Mouse (Mus musculus): ENCODE measurements around the gene P3h2. TPM values are rescaled to one million over a fixed set of nuclear protein-coding genes. Genes with fewer than 3 reads are reported as not detected.

P3h2 gene
- polyA plus RNA-seq, 1 experiment from 2014 or later: 4.9 TPM

GRCm38 (mm10) chr16:26088976-26089375 is 16.6 kb downstream of the P3h2 start:
- Histone ChIP-seq H3K4me2 (no peak overlapping the region), H3K9me3 (no peaks in the 10 kb centered on the region), H3K4me3 (replicated peaks) (no peak overlapping the region), H3K4me1 (no peaks in the 10 kb centered on the region), H3K36me3 (no peaks in the 10 kb centered on the region), H3K27me3 (replicated peaks) (no peaks in the 10 kb centered on the region), H3K9ac (no peak overlapping the region), H3K27ac (no peak overlapping the region)
- ATAC-seq (ENCODE audit: insufficient read depth, low FRiP score, low read depth): no peak
- 86% methylated on average over 5 of the region's 5 CpGs for WGBS

- WGBS: 73% methylated on average over 1 of the region's 1 CpGs
- Histone ChIP-seq H3K4me1 (peaks cover 1% of the 10 kb centered on the region; the same call in 1 of the 2 replicates), H3K9ac (no peak overlapping the region), H3K4me2 (no peak overlapping the region), H3K9me3 (no peaks in the 10 kb centered on the region), H3K4me3 (replicated peaks) (no peak overlapping the region), H3K27ac (no peak overlapping the region), H3K36me3 (no peaks in the 10 kb centered on the region), H3K27me3 (replicated peaks) (no peaks in the 10 kb centered on the region)
- ATAC-seq (ENCODE audit: insufficient read depth, low FRiP score, low read depth): no peak
Observed at GRCm38 (mm10) chr16:26088240-26088639, 17.3 kb downstream of the P3h2 start.

GRCm38 (mm10) chr16:26086955-26087354 is 18.6 kb downstream of the P3h2 start:
- H3K4me2 ChIP-seq: no peak overlapping the region
- H3K9me3 ChIP-seq: no peaks in the 10 kb centered on the region
- H3K36me3 ChIP-seq: no peaks in the 10 kb centered on the region
- no peaks in the 10 kb centered on the region for H3K27me3 ChIP-seq (replicated peaks)
- peaks cover 10% of the 10 kb centered on the region for H3K4me1 ChIP-seq
- H3K4me3 ChIP-seq (replicated peaks): no peak overlapping the region
- ATAC-seq (ENCODE audit: insufficient read depth, low FRiP score, low read depth): no peak
- WGBS: 90% methylated on average over 1 of the region's 1 CpGs
- no peak overlapping the region for H3K27ac ChIP-seq
- no peak overlapping the region for H3K9ac ChIP-seq

- ATAC-seq (ENCODE audit: insufficient read depth, low FRiP score, low read depth): no peak
- Histone ChIP-seq H3K4me1 (peaks cover 10% of the 10 kb centered on the region), H3K36me3 (no peaks in the 10 kb centered on the region), H3K4me3 (replicated peaks) (no peak overlapping the region), H3K9me3 (no peaks in the 10 kb centered on the region), H3K27ac (no peak overlapping the region), H3K4me2 (no peak overlapping the region), H3K9ac (no peak overlapping the region), H3K27me3 (replicated peaks) (no peaks in the 10 kb centered on the region)
- 47% methylated on average over 2 of the region's 2 CpGs for WGBS
Observed at GRCm38 (mm10) chr16:26085160-26085559, 20.4 kb downstream of the P3h2 start.

- Histone ChIP-seq H3K27ac (no peak overlapping the region), H3K27me3 (replicated peaks) (no peaks in the 10 kb centered on the region), H3K4me3 (replicated peaks) (no peak overlapping the region), H3K36me3 (no peaks in the 10 kb centered on the region), H3K9me3 (no peaks in the 10 kb centered on the region), H3K9ac (no peak overlapping the region), H3K4me2 (no peak overlapping the region), H3K4me1 (peaks cover 21% of the 10 kb centered on the region)
- 64% methylated on average over 1 of the region's 1 CpGs for WGBS
- ATAC-seq (ENCODE audit: insufficient read depth, low FRiP score, low read depth): no peak
Observed at GRCm38 (mm10) chr16:26082831-26083230, 22.8 kb downstream of the P3h2 start.

GRCm38 (mm10) chr16:26082391-26082790 is 23.2 kb downstream of the P3h2 start:
- H3K36me3 ChIP-seq: no peaks in the 10 kb centered on the region
- H3K27ac ChIP-seq: no peak overlapping the region
- no peak for ATAC-seq (ENCODE audit: insufficient read depth, low FRiP score, low read depth)
- H3K9ac ChIP-seq: no peak overlapping the region
- H3K9me3 ChIP-seq: no peaks in the 10 kb centered on the region
- H3K4me3 ChIP-seq (replicated peaks): no peak overlapping the region
- H3K27me3 ChIP-seq (replicated peaks): no peaks in the 10 kb centered on the region
- peaks cover 25% of the 10 kb centered on the region for H3K4me1 ChIP-seq
- no peak overlapping the region for H3K4me2 ChIP-seq

- no peaks in the 10 kb centered on the region for H3K36me3 ChIP-seq
- H3K4me3 ChIP-seq (replicated peaks): no peak overlapping the region
- H3K4me1 ChIP-seq: peaks cover 25% of the 10 kb centered on the region
- no peaks in the 10 kb centered on the region for H3K27me3 ChIP-seq (replicated peaks)
- H3K4me2 ChIP-seq: no peak overlapping the region
- H3K9me3 ChIP-seq: no peaks in the 10 kb centered on the region
- peak overlapping the region; percentile 40; the same call in 1 of the 2 replicates for H3K27ac ChIP-seq
- H3K9ac ChIP-seq: no peak overlapping the region
- WGBS: 13% methylated on average over 7 of the region's 7 CpGs
- no peak for ATAC-seq (ENCODE audit: insufficient read depth, low FRiP score, low read depth)
Observed at GRCm38 (mm10) chr16:26078923-26079351, 26.6 kb downstream of the P3h2 start.

GRCm38 (mm10) chr16:26078100-26078422 is 27.5 kb downstream of the P3h2 start:
- H3K9me3 ChIP-seq: no peaks in the 10 kb centered on the region
- no peaks in the 10 kb centered on the region for H3K36me3 ChIP-seq
- no peak overlapping the region for H3K4me3 ChIP-seq (replicated peaks)
- ATAC-seq (ENCODE audit: insufficient read depth, low FRiP score, low read depth): 0 out of 2 replicates have a peak, but pooled peaks have one; percentile 11
- H3K27ac ChIP-seq: no peak overlapping the region; the same call in 1 of the 2 replicates
- no peaks in the 10 kb centered on the region for H3K27me3 ChIP-seq (replicated peaks)
- no peak overlapping the region for H3K4me2 ChIP-seq
- no peak overlapping the region for H3K9ac ChIP-seq
- whole genome bisulfite sequencing: 46% methylated on average over 2 of the region's 2 CpGs
- H3K4me1 ChIP-seq: peaks cover 21% of the 10 kb centered on the region

- H3K9ac ChIP-seq: no peak overlapping the region
- WGBS: 66% methylated on average over 10 of the region's 10 CpGs
- ATAC-seq (ENCODE audit: insufficient read depth, low FRiP score, low read depth): 0 out of 2 replicates have a peak, but pooled peaks have one; percentile 20
- H3K4me2 ChIP-seq: no peak overlapping the region
- no peaks in the 10 kb centered on the region for H3K36me3 ChIP-seq
- peaks cover 16% of the 10 kb centered on the region for H3K4me1 ChIP-seq
- no peak overlapping the region for H3K4me3 ChIP-seq (replicated peaks)
- H3K9me3 ChIP-seq: no peaks in the 10 kb centered on the region
- no peaks in the 10 kb centered on the region for H3K27me3 ChIP-seq (replicated peaks)
- no peak overlapping the region; the same call in 1 of the 2 replicates for H3K27ac ChIP-seq
Observed at GRCm38 (mm10) chr16:26077246-26078099, 28.1 kb downstream of the P3h2 start.

GRCm38 (mm10) chr16:26075063-26075462 is 30.5 kb downstream of the P3h2 start:
- H3K9ac ChIP-seq: no peak overlapping the region
- H3K4me3 ChIP-seq (replicated peaks): no peak overlapping the region
- no peaks in the 10 kb centered on the region for H3K36me3 ChIP-seq
- ATAC-seq (ENCODE audit: insufficient read depth, low FRiP score, low read depth): no peak; the same call in 1 of the 2 replicates
- H3K9me3 ChIP-seq: no peaks in the 10 kb centered on the region
- no peak overlapping the region for H3K27ac ChIP-seq
- H3K4me1 ChIP-seq: peaks cover 15% of the 10 kb centered on the region
- H3K4me2 ChIP-seq: no peak overlapping the region
- H3K27me3 ChIP-seq (replicated peaks): no peaks in the 10 kb centered on the region

GRCm38 (mm10) chr16:26070376-26070775 is 35.2 kb downstream of the P3h2 start:
- ATAC-seq (ENCODE audit: insufficient read depth, low FRiP score, low read depth): no peak
- WGBS: 83% methylated on average over 3 of the region's 3 CpGs
- Histone ChIP-seq H3K27ac (no peak overlapping the region), H3K4me3 (replicated peaks) (no peak overlapping the region), H3K36me3 (no peaks in the 10 kb centered on the region), H3K4me2 (no peak overlapping the region), H3K9me3 (no peaks in the 10 kb centered on the region), H3K4me1 (no peaks in the 10 kb centered on the region), H3K27me3 (replicated peaks) (no peaks in the 10 kb centered on the region), H3K9ac (no peak overlapping the region)

- Histone ChIP-seq H3K36me3 (no peaks in the 10 kb centered on the region), H3K4me2 (no peak overlapping the region), H3K9me3 (no peaks in the 10 kb centered on the region), H3K27ac (no peak overlapping the region), H3K4me3 (replicated peaks) (no peak overlapping the region), H3K9ac (no peak overlapping the region), H3K4me1 (no peaks in the 10 kb centered on the region), H3K27me3 (replicated peaks) (no peaks in the 10 kb centered on the region)
- WGBS: 56% methylated on average over 6 of the region's 6 CpGs
- no peak for ATAC-seq (ENCODE audit: insufficient read depth, low FRiP score, low read depth)
Observed at GRCm38 (mm10) chr16:26065060-26065459, 40.5 kb downstream of the P3h2 start.
